Mouse (Mus musculus): ENCODE data around the gene C77080.

Gene C77080

GRCm38 (mm10) chr4:129239075-129239474 is 22.1 kb downstream of the C77080 start:
- in situ Hi-C loops (cut with MboI; ENCODE audit: low sequenced_read_pairs), result no loop called here

- in situ Hi-C loops (cut with MboI; ENCODE audit: low sequenced_read_pairs), result no loop called here
Measured at GRCm38 (mm10) chr4:129238579-129239016, 22.6 kb downstream of the C77080 start.

- in situ Hi-C loops (cut with MboI; ENCODE audit: low sequenced_read_pairs), result no loop called here
Measured at GRCm38 (mm10) chr4:129237843-129238441, 23.3 kb downstream of the C77080 start.

GRCm38 (mm10) chr4:129236236-129236813 is 24.9 kb downstream of the C77080 start:
- in situ Hi-C loops (cut with MboI; ENCODE audit: low sequenced_read_pairs), result no loop called here

GRCm38 (mm10) chr4:129235147-129235546 is 26.1 kb downstream of the C77080 start:
- in situ Hi-C loops (cut with MboI; ENCODE audit: low sequenced_read_pairs), result no loop called here

GRCm38 (mm10) chr4:129234488-129234887 is 26.7 kb downstream of the C77080 start:
- in situ Hi-C loops (cut with MboI; ENCODE audit: low sequenced_read_pairs), result no loop called here

GRCm38 (mm10) chr4:129232561-129233360 is 28.4 kb downstream of the C77080 start:
- in situ Hi-C loops (cut with MboI; ENCODE audit: low sequenced_read_pairs), result no loop called here

GRCm38 (mm10) chr4:129231594-129232450 is 29.4 kb downstream of the C77080 start:
- in situ Hi-C loops (cut with MboI; ENCODE audit: low sequenced_read_pairs), result no loop called here

- in situ Hi-C loops (cut with MboI; ENCODE audit: low sequenced_read_pairs), result no loop called here
Measured at GRCm38 (mm10) chr4:129230926-129231325, 30.3 kb downstream of the C77080 start.

- in situ Hi-C loops (cut with MboI; ENCODE audit: low sequenced_read_pairs), result no loop called here
Measured at GRCm38 (mm10) chr4:129227985-129228381, 33.2 kb downstream of the C77080 start.

GRCm38 (mm10) chr4:129227170-129227984 is 33.8 kb downstream of the C77080 start:
- in situ Hi-C loops (cut with MboI; ENCODE audit: low sequenced_read_pairs), result no loop called here

- in situ Hi-C loops (cut with MboI; ENCODE audit: low sequenced_read_pairs), result no loop called here
Measured at GRCm38 (mm10) chr4:129226441-129226963, 34.7 kb downstream of the C77080 start.

GRCm38 (mm10) chr4:129225315-129225714 is 35.9 kb downstream of the C77080 start:
- in situ Hi-C loops (cut with MboI; ENCODE audit: low sequenced_read_pairs), result no loop called here

GRCm38 (mm10) chr4:129223421-129224281 is 37.6 kb downstream of the C77080 start:
- in situ Hi-C loops (cut with MboI; ENCODE audit: low sequenced_read_pairs), result no loop called here

GRCm38 (mm10) chr4:129222019-129222925 is 38.9 kb downstream of the C77080 start:
- in situ Hi-C loops (cut with MboI; ENCODE audit: low sequenced_read_pairs), result no loop called here

- in situ Hi-C loops (cut with MboI; ENCODE audit: low sequenced_read_pairs), result no loop called here
Measured at GRCm38 (mm10) chr4:129221097-129222010, 39.9 kb downstream of the C77080 start.
